Mouse (Mus musculus): ENCODE results near the gene Pcnx2. TPM values are rescaled to one million over a fixed set of nuclear protein-coding genes. Genes with fewer than 3 reads are reported as not detected.

The Pcnx2 gene
- total and polyA plus RNA-seq, 3 experiments = not detected

- no peak overlapping the region for H3K27ac ChIP-seq (ENCODE audit: insufficient read depth, low read depth)
- H3K4me3 ChIP-seq (replicated peaks in 1 of 3; ENCODE audit: low read depth in 2 of 3, low read length in 2 of 3, poor library complexity in 1 of 3) = no peak overlapping the region
- H3K27me3 ChIP-seq (replicated peaks) = peaks cover 3% of the 10 kb centered on the region
- peaks cover 9 to 19% of the 10 kb centered on the region in 2 experiments for H3K4me1 ChIP-seq (ENCODE audit: control insufficient read depth in 1 of 2, insufficient read depth in 2 of 2)
- in situ Hi-C loops (cut with MboI; ENCODE audit: low pct_ligation_motif_present, low pct_unique_long_range_greater_than_20kb, low sequenced_read_pairs) = no loop called here
- H3K4me2 ChIP-seq (ENCODE audit: insufficient read depth, low read depth, poor library complexity, severe bottlenecking) = no peak overlapping the region
- H3K36me3 ChIP-seq (replicated peaks in 1 of 2; ENCODE audit: control insufficient read depth in 1 of 2, insufficient read depth in 1 of 2, low read length in 1 of 2) = no peaks in the 10 kb centered on the region
- peaks cover 6% of the 10 kb centered on the region for H3K9me3 ChIP-seq (replicated peaks; ENCODE audit: low read length)
- dilution Hi-C loops (cut with MboI; ENCODE audit: extremely low pct_ligation_motif_present, extremely low pct_unique_long_range_greater_than_20kb, low sequenced_read_pairs) = no loop called here
- no peaks in the 10 kb centered on the region for H3K79me2 ChIP-seq (replicated peaks; ENCODE audit: control insufficient read depth, extremely low read depth, insufficient read depth, poor library complexity, severe bottlenecking)
- no peak overlapping the region for H3K9ac ChIP-seq (ENCODE audit: insufficient read depth, low read depth)
- no peak for TF ChIP-seq PAX5 (IDR thresholded peaks at IDR 0.05; ENCODE audit: low read length)
- no peak for TF ChIP-seq E2F4 (IDR thresholded peaks at IDR 0.05; ENCODE audit: insufficient replicate concordance, low read depth, low read length)
- no peak for TF ChIP-seq UBTF (IDR thresholded peaks at IDR 0.05; ENCODE audit: low read depth, low read length)
- no peak for TF ChIP-seq ZKSCAN1 (IDR thresholded peaks at IDR 0.05; ENCODE audit: borderline replicate concordance, low read depth, low read length)
- TF ChIP-seq KAT2A (IDR thresholded peaks at IDR 0.05; ENCODE audit: insufficient replicate concordance, low read length) = no peak
- TF ChIP-seq RCOR1 (conservative IDR thresholded peaks at IDR 0.05; ENCODE audit: low read depth, low read length) = no peak
- no peak for TF ChIP-seq GABPA (IDR thresholded peaks at IDR 0.05; ENCODE audit: insufficient replicate concordance, low read depth, low read length)
- no peak for TF ChIP-seq USF2 (conservative IDR thresholded peaks at IDR 0.05; ENCODE audit: low read depth, low read length)
- no peak for TF ChIP-seq SMC3 (IDR thresholded peaks at IDR 0.05; ENCODE audit: low read depth, low read length)
- no peak for TF ChIP-seq TBP (conservative IDR thresholded peaks at IDR 0.05; ENCODE audit: low read depth, low read length)
- TF ChIP-seq CTCF (conservative IDR thresholded peaks at IDR 0.05 in 1 of 2, IDR thresholded peaks at IDR 0.05 in 1 of 2; ENCODE audit: low read depth in 2 of 2, low read length in 2 of 2) = no peak
- TF ChIP-seq ELF1 (IDR thresholded peaks at IDR 0.05; ENCODE audit: low read depth, low read length) = no peak
- TF ChIP-seq NRF1 (IDR thresholded peaks at IDR 0.05; ENCODE audit: low read depth, low read length) = no peak
- TF ChIP-seq MXI1 (IDR thresholded peaks at IDR 0.05; ENCODE audit: low read depth, low read length) = no peak
- no peak for TF ChIP-seq POLR2A (IDR thresholded peaks at IDR 0.05; ENCODE audit: low read depth, low read length)
- TF ChIP-seq JUN (IDR thresholded peaks at IDR 0.05; ENCODE audit: insufficient read depth, low read depth, low read length) = no peak
- TF ChIP-seq MAZ (IDR thresholded peaks at IDR 0.05; ENCODE audit: low read depth, low read length) = no peak
- DNase-seq (ENCODE audit: extremely low read depth) = no peak
Measured at GRCm38 (mm10) chr8:125716211-125716610, 181.9 kb downstream of the Pcnx2 start.

- H3K27ac ChIP-seq (ENCODE audit: insufficient read depth, low read depth) = no peak overlapping the region
- dilution Hi-C loops (cut with MboI; ENCODE audit: extremely low pct_ligation_motif_present, extremely low pct_unique_long_range_greater_than_20kb, low sequenced_read_pairs) = no loop called here
- no peak overlapping the region for H3K4me2 ChIP-seq (ENCODE audit: insufficient read depth, low read depth, poor library complexity, severe bottlenecking)
- no peak overlapping the region for H3K4me3 ChIP-seq (replicated peaks in 1 of 3; ENCODE audit: low read depth in 2 of 3, low read length in 2 of 3, poor library complexity in 1 of 3)
- no peak for DNase-seq (ENCODE audit: extremely low read depth)
- H3K36me3 ChIP-seq (replicated peaks in 1 of 2; ENCODE audit: control insufficient read depth in 1 of 2, insufficient read depth in 1 of 2, low read length in 1 of 2) = no peaks in the 10 kb centered on the region
- TF ChIP-seq GABPA (IDR thresholded peaks at IDR 0.05; ENCODE audit: insufficient replicate concordance, low read depth, low read length) (no peak), E2F4 (IDR thresholded peaks at IDR 0.05; ENCODE audit: insufficient replicate concordance, low read depth, low read length) (no peak), KAT2A (IDR thresholded peaks at IDR 0.05; ENCODE audit: insufficient replicate concordance, low read length) (no peak), HCFC1 (IDR thresholded peaks at IDR 0.05; ENCODE audit: low read depth, low read length) (no peak), JUND (conservative IDR thresholded peaks at IDR 0.05; ENCODE audit: low read depth, low read length) (no peak), CTCF (conservative IDR thresholded peaks at IDR 0.05 in 1 of 2, IDR thresholded peaks at IDR 0.05 in 1 of 2; ENCODE audit: low read depth in 2 of 2, low read length in 2 of 2) (no peak), BHLHE40 (IDR thresholded peaks at IDR 0.05; ENCODE audit: low read depth, low read length) (no peak), ZMIZ1 (IDR thresholded peaks at IDR 0.05; ENCODE audit: low read depth, low read length) (no peak), MAX (IDR thresholded peaks at IDR 0.05; ENCODE audit: low read length) (no peak), ZC3H11A (IDR thresholded peaks at IDR 0.05; ENCODE audit: low read depth, low read length) (no peak), NELFE (IDR thresholded peaks at IDR 0.05; ENCODE audit: low read depth, low read length) (no peak), POLR2A (IDR thresholded peaks at IDR 0.05; ENCODE audit: low read depth, low read length) (no peak), POLR2AphosphoS2 (IDR thresholded peaks at IDR 0.05; ENCODE audit: low read depth, low read length) (no peak), ETS1 (conservative IDR thresholded peaks at IDR 0.05; ENCODE audit: low read depth, low read length) (no peak)
- H3K9ac ChIP-seq (ENCODE audit: insufficient read depth, low read depth) = no peak overlapping the region
- peaks cover 6% of the 10 kb centered on the region for H3K9me3 ChIP-seq (replicated peaks; ENCODE audit: low read length)
- 0 out of 4 replicates have a peak, but pooled peaks cover 0 to 5% of the 10 kb centered on the region in 2 experiments for H3K4me1 ChIP-seq (ENCODE audit: control insufficient read depth in 1 of 2, insufficient read depth in 2 of 2)
- in situ Hi-C loops (cut with MboI; ENCODE audit: low pct_ligation_motif_present, low pct_unique_long_range_greater_than_20kb, low sequenced_read_pairs) = no loop called here
- H3K27me3 ChIP-seq (replicated peaks) = peaks cover 3% of the 10 kb centered on the region
- H3K79me2 ChIP-seq (replicated peaks; ENCODE audit: control insufficient read depth, extremely low read depth, insufficient read depth, poor library complexity, severe bottlenecking) = no peaks in the 10 kb centered on the region
Measured at GRCm38 (mm10) chr8:125711514-125711913, 186.6 kb downstream of the Pcnx2 start.
